Mouse (Mus musculus): ENCODE measurements around the gene Rpl28. TPM values are rescaled to one million over a fixed set of nuclear protein-coding genes. Genes with fewer than 3 reads are reported as not detected.

The Rpl28 gene
- total and polyA plus RNA-seq, 2 experiments: 58.4 to 211 TPM

GRCm38 (mm10) chr7:4779921-4780320 is 12.8 kb upstream of the Rpl28 start:
- Histone ChIP-seq H3K4me3 (ENCODE audit: insufficient read depth, low read depth, low read length) (no peak overlapping the region), H3K79me2 (ENCODE audit: control insufficient read depth, insufficient read depth, low read length) (no peaks in the 10 kb centered on the region), H3K36me3 (ENCODE audit: control insufficient read depth, insufficient read depth, low read length) (no peaks in the 10 kb centered on the region; the same call in 1 of the 2 replicates), H3K27ac (replicated peaks; ENCODE audit: insufficient read depth, low read depth, low read length) (no peak overlapping the region), H3K27me3 (ENCODE audit: control insufficient read depth, insufficient read depth, low read length) (peaks cover 13% of the 10 kb centered on the region; the same call in 1 of the 2 replicates), H3K9ac (ENCODE audit: low read depth, low read length) (no peak overlapping the region), H3K4me1 (ENCODE audit: control insufficient read depth, insufficient read depth, low read length) (peaks cover 7% of the 10 kb centered on the region; the same call in 1 of the 2 replicates)
- 47% methylated on average over 5 of the region's 5 CpGs for WGBS
- DNase-seq (ENCODE audit: extremely low read depth, low read depth, low spot score): no peak
- TF ChIP-seq POLR2A (IDR thresholded peaks at IDR 0.05; ENCODE audit: extremely low read depth, insufficient read depth, low read length) (no peak), CTCF (IDR thresholded peaks at IDR 0.05; ENCODE audit: low read depth, low read length) (no peak)

- DNase-seq (ENCODE audit: extremely low read depth, low read depth, low spot score): no peak
- Histone ChIP-seq H3K9ac (ENCODE audit: low read depth, low read length) (no peak overlapping the region), H3K27ac (replicated peaks; ENCODE audit: insufficient read depth, low read depth, low read length) (no peak overlapping the region), H3K36me3 (ENCODE audit: control insufficient read depth, insufficient read depth, low read length) (no peaks in the 10 kb centered on the region; the same call in 1 of the 2 replicates), H3K79me2 (ENCODE audit: control insufficient read depth, insufficient read depth, low read length) (no peaks in the 10 kb centered on the region), H3K27me3 (ENCODE audit: control insufficient read depth, insufficient read depth, low read length) (peaks cover 8% of the 10 kb centered on the region; the same call in 1 of the 2 replicates), H3K4me3 (ENCODE audit: insufficient read depth, low read depth, low read length) (no peak overlapping the region), H3K4me1 (ENCODE audit: control insufficient read depth, insufficient read depth, low read length) (peaks cover 5% of the 10 kb centered on the region; the same call in 1 of the 2 replicates)
- TF ChIP-seq CTCF (IDR thresholded peaks at IDR 0.05; ENCODE audit: low read depth, low read length): no peak
- TF ChIP-seq POLR2A (IDR thresholded peaks at IDR 0.05; ENCODE audit: extremely low read depth, insufficient read depth, low read length): no peak
- WGBS: 36% methylated on average over 3 of the region's 3 CpGs
Observed at GRCm38 (mm10) chr7:4782130-4782529, 10.5 kb upstream of the Rpl28 start.

GRCm38 (mm10) chr7:4782759-4783158 is 9.9 kb upstream of the Rpl28 start, which contains the start of the genes Il11 and Tmem190:
Gene Il11 (minus strand): TSS chr7:4782859.
Gene Tmem190 (plus strand): TSS chr7:4782937.
- DNase-seq (ENCODE audit: extremely low read depth, low read depth, low spot score): no peak
- Histone ChIP-seq H3K27ac (replicated peaks; ENCODE audit: insufficient read depth, low read depth, low read length) (no peak within 1 kb of the TSS), H3K4me3 (ENCODE audit: insufficient read depth, low read depth, low read length) (no peak within 1 kb of the TSS), H3K79me2 (ENCODE audit: control insufficient read depth, insufficient read depth, low read length) (peaks cover 4% of the 10 kb centered on the region; the same call in 1 of the 2 replicates), H3K27me3 (ENCODE audit: control insufficient read depth, insufficient read depth, low read length) (peaks cover 3% of the 10 kb centered on the region; the same call in 1 of the 2 replicates), H3K4me1 (ENCODE audit: control insufficient read depth, insufficient read depth, low read length) (no peaks in the 10 kb centered on the region), H3K9ac (ENCODE audit: low read depth, low read length) (no peak within 1 kb of the TSS), H3K36me3 (ENCODE audit: control insufficient read depth, insufficient read depth, low read length) (no peaks in the 10 kb centered on the region; the same call in 1 of the 2 replicates)
- 83% methylated on average over 2 of the region's 2 CpGs for WGBS
- no peak for TF ChIP-seq POLR2A (IDR thresholded peaks at IDR 0.05; ENCODE audit: extremely low read depth, insufficient read depth, low read length)
- TF ChIP-seq CTCF (IDR thresholded peaks at IDR 0.05; ENCODE audit: low read depth, low read length): no peak

GRCm38 (mm10) chr7:4783667-4784268 is 8.9 kb upstream of the Rpl28 start:
- Histone ChIP-seq H3K27ac (replicated peaks; ENCODE audit: insufficient read depth, low read depth, low read length) (no peak overlapping the region), H3K4me3 (ENCODE audit: insufficient read depth, low read depth, low read length) (no peak overlapping the region), H3K27me3 (ENCODE audit: control insufficient read depth, insufficient read depth, low read length) (no peaks in the 10 kb centered on the region), H3K4me1 (ENCODE audit: control insufficient read depth, insufficient read depth, low read length) (peaks cover 6% of the 10 kb centered on the region; the same call in 1 of the 2 replicates), H3K9ac (ENCODE audit: low read depth, low read length) (no peak overlapping the region), H3K36me3 (ENCODE audit: control insufficient read depth, insufficient read depth, low read length) (no peaks in the 10 kb centered on the region; the same call in 1 of the 2 replicates), H3K79me2 (ENCODE audit: control insufficient read depth, insufficient read depth, low read length) (peaks cover 5% of the 10 kb centered on the region; the same call in 1 of the 2 replicates)
- whole genome bisulfite sequencing: 86% methylated on average over 14 of the region's 14 CpGs
- no peak for TF ChIP-seq CTCF (IDR thresholded peaks at IDR 0.05; ENCODE audit: low read depth, low read length)
- TF ChIP-seq POLR2A (IDR thresholded peaks at IDR 0.05; ENCODE audit: extremely low read depth, insufficient read depth, low read length): no peak
- DNase-seq (ENCODE audit: extremely low read depth, low read depth, low spot score): no peak

DNA sequence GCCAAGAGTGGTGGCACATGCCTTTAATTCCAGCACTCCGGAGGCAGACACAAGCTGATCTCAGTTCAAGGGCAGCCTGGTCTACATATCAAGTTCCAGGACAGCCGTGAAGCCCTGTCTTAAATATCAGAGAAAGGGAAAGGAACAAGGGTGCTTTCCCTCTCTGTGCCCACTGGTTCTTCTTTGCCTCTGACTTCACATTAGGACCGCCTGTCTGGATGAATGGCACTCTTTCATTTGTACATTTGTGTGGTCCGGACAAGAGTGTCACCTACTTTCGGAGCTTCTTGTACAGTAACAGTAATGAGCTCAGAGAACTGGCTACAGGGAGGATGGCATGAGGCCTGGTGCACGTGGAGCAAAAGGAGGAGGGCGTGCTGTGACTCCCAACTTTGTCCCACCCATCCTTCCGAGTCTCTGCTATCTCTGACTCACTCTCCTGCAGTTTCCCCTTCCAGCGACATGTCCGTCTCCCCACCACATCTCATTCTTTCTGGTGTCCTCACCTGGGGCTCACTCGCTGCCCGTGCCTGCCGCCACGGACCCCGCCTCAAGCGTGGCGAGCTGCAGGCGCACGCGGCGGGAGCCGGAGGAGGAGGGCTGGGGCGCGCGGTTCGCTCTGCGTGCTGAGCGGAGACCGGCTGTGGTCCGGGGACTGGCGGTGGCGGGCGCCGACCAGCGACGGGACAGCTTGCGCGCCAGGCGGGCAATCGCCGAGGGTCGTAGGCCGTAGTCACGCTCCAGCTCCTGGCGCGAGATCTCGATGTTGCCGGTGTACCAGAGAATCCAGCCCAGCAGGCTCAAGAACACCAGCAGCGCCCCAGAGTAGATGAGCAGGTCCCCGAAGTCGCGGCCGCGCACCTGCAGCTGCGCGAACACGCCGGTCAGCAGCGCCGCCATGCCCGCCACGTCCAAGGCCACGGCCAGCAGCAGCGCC is 3.9 kb upstream of the Rpl28 start:
- Histone ChIP-seq H3K9ac (ENCODE audit: low read depth, low read length) (peak overlapping the region; percentile 95), H3K27me3 (ENCODE audit: control insufficient read depth, insufficient read depth, low read length) (no peaks in the 10 kb centered on the region), H3K4me3 (ENCODE audit: insufficient read depth, low read depth, low read length) (peak overlapping the region; percentile 93), H3K4me1 (ENCODE audit: control insufficient read depth, insufficient read depth, low read length) (peaks cover 13% of the 10 kb centered on the region), H3K27ac (replicated peaks; ENCODE audit: insufficient read depth, low read depth, low read length) (peak overlapping the region; percentile 84), H3K36me3 (ENCODE audit: control insufficient read depth, insufficient read depth, low read length) (no peaks in the 10 kb centered on the region; the same call in 1 of the 2 replicates), H3K79me2 (ENCODE audit: control insufficient read depth, insufficient read depth, low read length) (peaks cover 11% of the 10 kb centered on the region; the same call in 1 of the 2 replicates)
- WGBS: 1% methylated on average over 62 of the region's 64 CpGs
- peak; percentile 33 for DNase-seq (ENCODE audit: extremely low read depth, low read depth, low spot score)
- TF ChIP-seq POLR2A (IDR thresholded peaks at IDR 0.05; ENCODE audit: extremely low read depth, insufficient read depth, low read length) (no peak), CTCF (IDR thresholded peaks at IDR 0.05; ENCODE audit: low read depth, low read length) (peak; percentile 46)
